Mouse (Mus musculus) megakaryocyte, embryonic 14.5 days (primary cell): Measurements from ENCODE around the gene Treml2.

Experiments
- FLI1 ChIP-seq: IDR thresholded peaks from 2 replicates; pipeline ENCODE4 v1.6.1; 2012; ENCODE audit warnings: low read length, inconsistent platforms, mixed read lengths
- GATA1 ChIP-seq: IDR thresholded peaks from 3 replicates; pipeline ENCODE4 v1.6.1; 2012; ENCODE audit warnings: mixed read lengths, low read length, inconsistent platforms, borderline replicate concordance

DNA sequence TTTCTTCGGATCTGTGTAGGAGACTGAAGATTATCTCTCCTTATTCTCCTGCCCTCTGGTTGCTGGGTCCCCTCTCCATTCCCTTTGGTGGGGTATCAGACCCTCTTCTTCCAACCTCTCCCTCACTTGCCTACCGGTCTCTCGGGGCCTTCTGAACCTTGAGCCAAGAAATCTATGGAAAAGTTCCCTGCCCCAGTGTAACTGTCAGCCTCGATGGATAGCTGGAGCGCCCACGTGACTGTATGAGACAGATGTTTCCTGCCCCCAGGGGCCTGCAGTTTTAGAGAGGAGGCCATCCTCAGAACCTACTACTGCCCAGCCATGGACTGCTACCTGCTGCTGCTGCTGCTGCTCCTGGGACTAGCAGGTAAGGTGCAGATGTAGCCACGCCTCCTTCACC lies 60.3 kb downstream of the Treml2 start, which contains the start of gene Treml1:
- no peak for TF ChIP-seq GATA1
- no peak for TF ChIP-seq FLI1
